Mouse (Mus musculus) neural tube, embryonic 14.5 days (tissue): Measurements from ENCODE around the gene Slc7a11. TPM values are rescaled to one million over a fixed set of nuclear protein-coding genes. Genes with fewer than 3 reads are reported as not detected.

Experiments used
- ATAC-seq: fragments of 200-750 bp; cut with Nextera tagmentation; 2 replicates; pipeline ENCODE4 v1.8.0; 2017; ENCODE audit warnings: low read depth, mild to moderate bottlenecking, moderate TSS enrichment, moderate library complexity
- H3K27ac ChIP-seq: fragments of 300-500 bp; sonication (generic); 2 replicates; pipeline ENCODE4 v1.5.1; 2014; ENCODE audit warnings: low read depth, mild to moderate bottlenecking, control low read depth, low read length, moderate library complexity, mixed read lengths
- H3K27me3 ChIP-seq: fragments of 300-500 bp; sonication (generic); 2 replicates; pipeline ENCODE4 v1.6.1; 2014; ENCODE audit warnings: low read length; ENCODE audit not compliant: control insufficient read depth, insufficient read depth
- H3K36me3 ChIP-seq: fragments of 300-500 bp; sonication (generic); 2 replicates; pipeline ENCODE4 v1.6.1; 2014; ENCODE audit warnings: low read length, mixed read lengths; ENCODE audit not compliant: control insufficient read depth, insufficient read depth
- H3K4me1 ChIP-seq: fragments of 300-500 bp; sonication (generic); 2 replicates; pipeline ENCODE4 v1.6.1; 2014; ENCODE audit warnings: low read length; ENCODE audit not compliant: control insufficient read depth, insufficient read depth
- H3K4me2 ChIP-seq: fragments of 300-500 bp; sonication (generic); 2 replicates; pipeline ENCODE4 v1.6.1; 2014; ENCODE audit warnings: mild to moderate bottlenecking, low read depth, low read length, control low read depth
- H3K4me3 ChIP-seq: fragments of 300-500 bp; sonication (generic); 2 replicates; pipeline ENCODE4 v1.5.1; 2014; ENCODE audit warnings: low read depth, low read length, control low read depth, mixed read lengths
- H3K9ac ChIP-seq: fragments of 300-500 bp; sonication (generic); replicated peaks from 2 replicates; pipeline ENCODE4 v1.6.1; 2014; ENCODE audit warnings: low read depth, mild to moderate bottlenecking, control low read depth, low read length, mixed read lengths
- H3K9me3 ChIP-seq: fragments of 300-500 bp; sonication (generic); 2 replicates; pipeline ENCODE4 v1.6.1; 2016; ENCODE audit warnings: low read length; ENCODE audit not compliant: control insufficient read depth
- WGBS: fragments of 180-500 bp; shearing (Covaris S2); extraction: QIAGEN DNeasy Blood & Tissue Kit; methylation state at CpG from one replicate; pipeline ENCODE4 v1.1.7; 2014; 5-methylcytosine and 5-hydroxymethylcytosine counted together
- polyA plus RNA-seq: library from polyadenylated mRNA; unstranded; fragments of >200 nt; fragmentation: Nextera tagmentation; extraction: Ambion mirVana; gene quantifications from 2 replicates; pipeline ENCODE4 v1.2.1, GENCODE M21; 2014

Gene Slc7a11
- polyA plus RNA-seq, 1 experiment from 2014 or later: 0.44 TPM

DNA sequence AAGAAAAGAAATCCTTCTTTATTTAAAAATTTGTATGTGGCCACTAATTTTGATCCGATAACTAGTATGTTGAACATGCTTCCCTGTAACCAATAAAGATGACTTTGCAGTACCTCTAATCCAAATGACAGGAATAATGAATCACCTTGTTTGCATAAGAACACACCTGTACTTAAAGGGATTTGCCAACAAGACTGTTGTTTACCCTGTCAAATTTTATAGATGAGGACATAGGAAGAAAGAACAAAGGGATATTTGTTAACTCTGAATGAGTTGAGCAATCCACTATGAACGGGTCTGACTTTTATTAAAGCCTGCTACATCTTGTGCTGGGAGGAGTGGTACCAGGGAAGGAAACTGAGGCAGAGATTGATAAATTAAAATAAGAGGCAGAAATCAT, 181.3 kb downstream of the Slc7a11 start:
- Histone ChIP-seq H3K9me3 (no peaks in the 10 kb centered on the region), H3K4me1 (peaks cover 3% of the 10 kb centered on the region; the same call in 1 of the 2 replicates), H3K4me2 (no peak overlapping the region), H3K27ac (no peak overlapping the region), H3K4me3 (no peak overlapping the region), H3K27me3 (no peaks in the 10 kb centered on the region), H3K9ac (no peak overlapping the region), H3K36me3 (no peaks in the 10 kb centered on the region)
- ATAC-seq: no peak
- 77% methylated on average over 2 of the region's 2 CpGs for WGBS

DNA sequence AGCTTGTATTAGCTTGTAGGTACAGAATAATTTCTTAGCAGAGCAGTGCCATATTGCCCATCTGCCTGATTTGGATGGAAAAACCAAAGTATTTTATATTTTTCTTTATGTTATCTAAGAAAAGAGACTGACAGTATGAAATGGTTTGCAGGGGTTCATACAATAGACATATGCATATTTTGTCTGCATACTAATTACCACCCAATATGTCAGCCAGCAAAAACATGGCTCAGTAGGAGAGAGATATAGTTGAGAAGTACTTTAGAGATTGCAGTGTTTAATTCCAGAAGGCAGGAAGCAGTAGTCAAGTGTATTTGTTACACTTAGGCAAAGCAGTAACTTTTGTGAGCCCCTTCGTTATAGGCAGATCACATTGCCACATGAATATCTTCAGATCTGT, 182.7 kb downstream of the Slc7a11 start:
- Histone ChIP-seq H3K4me3 (no peak overlapping the region), H3K9me3 (no peaks in the 10 kb centered on the region), H3K4me2 (no peak overlapping the region), H3K4me1 (peaks cover 3% of the 10 kb centered on the region; the same call in 1 of the 2 replicates), H3K36me3 (no peaks in the 10 kb centered on the region), H3K27me3 (no peaks in the 10 kb centered on the region), H3K27ac (no peak overlapping the region), H3K9ac (no peak overlapping the region)
- no peak for ATAC-seq
- 86% methylated on average over 1 of the region's 1 CpGs for WGBS

DNA sequence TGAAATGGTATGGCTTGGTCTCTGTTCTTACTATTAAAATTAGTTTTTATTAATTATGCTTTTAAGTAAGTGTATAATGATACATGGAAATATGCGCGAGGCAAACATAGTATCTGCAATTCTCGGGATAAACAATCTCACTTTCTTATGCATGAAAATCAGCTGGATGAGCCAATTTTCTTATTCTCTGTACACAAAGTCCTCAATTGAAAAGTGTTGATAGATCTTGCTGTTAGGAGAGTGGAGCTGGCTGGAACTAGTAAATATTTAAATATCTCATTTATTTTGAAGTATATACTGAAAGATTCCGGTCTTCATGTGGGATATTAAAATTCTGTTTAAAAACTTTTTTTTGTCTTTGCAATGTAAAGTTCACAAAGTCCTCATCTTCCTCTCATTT, 184.6 kb downstream of the Slc7a11 start:
- H3K4me2 ChIP-seq: no peak overlapping the region
- H3K27ac ChIP-seq: no peak overlapping the region
- 89% methylated on average over 4 of the region's 4 CpGs for WGBS
- H3K9me3 ChIP-seq: no peaks in the 10 kb centered on the region
- no peaks in the 10 kb centered on the region for H3K27me3 ChIP-seq
- no peak for ATAC-seq
- no peaks in the 10 kb centered on the region for H3K36me3 ChIP-seq
- no peak overlapping the region for H3K9ac ChIP-seq
- no peak overlapping the region for H3K4me3 ChIP-seq
- H3K4me1 ChIP-seq: peaks cover 3% of the 10 kb centered on the region; the same call in 1 of the 2 replicates

DNA sequence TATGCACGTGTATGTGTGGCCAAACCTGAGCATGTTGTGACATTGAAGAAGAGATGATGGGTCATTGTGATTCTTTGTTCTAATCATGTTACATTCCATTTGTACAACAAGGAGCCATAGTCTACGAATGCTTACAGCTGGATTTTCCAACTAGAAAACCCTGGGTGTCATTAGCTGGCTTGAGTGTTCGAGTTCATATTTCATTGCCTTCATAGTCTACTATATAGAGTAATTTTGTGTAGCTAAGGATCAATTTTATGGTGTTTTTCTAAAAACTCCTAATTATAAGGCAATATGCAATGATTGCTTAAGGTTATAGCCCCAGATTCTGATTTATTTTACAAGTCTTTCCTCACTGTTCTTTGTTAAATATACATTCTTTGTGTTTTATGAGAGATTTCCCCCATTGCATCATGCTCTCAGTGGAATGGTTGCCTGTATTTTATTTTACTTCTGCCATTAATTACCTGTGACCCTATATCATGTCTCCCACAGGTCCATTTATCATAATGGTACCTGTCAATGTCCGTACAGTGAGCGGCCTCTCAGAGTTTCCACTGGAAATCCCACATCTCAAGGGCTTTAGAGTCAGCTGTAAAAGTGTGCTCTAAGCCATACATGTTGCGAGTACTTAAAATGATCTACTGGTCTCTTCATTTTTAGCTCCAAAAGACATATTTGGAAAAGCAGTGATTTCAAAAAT, 193.7 kb downstream of the Slc7a11 start:
- H3K9ac ChIP-seq: no peak overlapping the region
- no peak overlapping the region for H3K4me3 ChIP-seq
- whole genome bisulfite sequencing: 76% methylated on average over 6 of the region's 6 CpGs
- no peak for ATAC-seq
- no peaks in the 10 kb centered on the region for H3K27me3 ChIP-seq
- no peaks in the 10 kb centered on the region for H3K36me3 ChIP-seq
- H3K4me2 ChIP-seq: no peak overlapping the region
- H3K9me3 ChIP-seq: no peaks in the 10 kb centered on the region
- no peak overlapping the region for H3K27ac ChIP-seq
- H3K4me1 ChIP-seq: no peaks in the 10 kb centered on the region

DNA sequence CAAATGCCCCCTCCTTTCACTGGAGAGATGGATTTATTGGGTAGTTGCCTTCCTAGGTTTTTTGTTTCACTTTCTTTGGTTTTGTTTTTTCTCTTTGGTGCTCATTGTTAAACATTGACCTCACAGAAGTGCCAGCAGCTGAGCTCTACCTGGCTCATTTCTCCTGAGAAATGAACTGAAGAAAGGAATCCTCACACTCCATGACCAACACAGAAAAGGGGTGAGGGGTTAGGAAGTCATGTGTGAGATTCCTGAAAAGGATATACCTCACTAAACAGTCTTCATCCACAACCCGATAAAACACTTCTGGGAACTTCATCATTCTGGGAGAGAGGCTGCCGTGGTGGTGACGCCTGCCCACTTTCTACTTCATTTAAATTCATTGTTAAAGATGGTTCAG, 207.4 kb downstream of the Slc7a11 start:
- H3K4me3 ChIP-seq: no peak overlapping the region
- 35% methylated on average over 3 of the region's 3 CpGs for WGBS
- no peaks in the 10 kb centered on the region for H3K9me3 ChIP-seq
- no peak overlapping the region for H3K27ac ChIP-seq
- H3K4me2 ChIP-seq: no peak overlapping the region
- H3K36me3 ChIP-seq: no peaks in the 10 kb centered on the region
- H3K9ac ChIP-seq: no peak overlapping the region
- H3K4me1 ChIP-seq: no peaks in the 10 kb centered on the region
- no peaks in the 10 kb centered on the region for H3K27me3 ChIP-seq
- ATAC-seq: no peak

DNA sequence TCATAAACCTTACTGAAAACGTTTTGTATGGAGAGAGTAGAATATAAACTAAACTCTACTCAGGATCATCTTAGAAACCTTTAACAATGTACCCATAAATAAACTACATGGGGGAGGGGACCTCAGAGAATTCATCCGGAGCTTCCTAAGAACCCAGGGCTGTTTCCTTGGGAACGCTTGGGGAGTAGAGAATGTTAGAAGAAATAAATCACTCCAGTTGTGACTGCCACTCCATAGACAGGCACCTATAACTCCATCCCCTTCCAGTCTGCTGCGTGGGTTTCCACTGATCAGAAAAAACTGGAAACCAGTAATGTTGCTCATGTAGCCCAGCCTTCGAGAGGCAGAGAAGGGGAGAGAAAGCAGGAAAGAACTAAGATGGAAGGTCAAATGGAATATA, 210.3 kb downstream of the Slc7a11 start:
- Histone ChIP-seq H3K36me3 (no peaks in the 10 kb centered on the region), H3K9ac (no peak overlapping the region), H3K27ac (no peak overlapping the region), H3K27me3 (no peaks in the 10 kb centered on the region), H3K9me3 (no peaks in the 10 kb centered on the region), H3K4me2 (no peak overlapping the region), H3K4me1 (no peaks in the 10 kb centered on the region), H3K4me3 (no peak overlapping the region)
- ATAC-seq: no peak
- 11% methylated on average over 5 of the region's 5 CpGs for WGBS

DNA sequence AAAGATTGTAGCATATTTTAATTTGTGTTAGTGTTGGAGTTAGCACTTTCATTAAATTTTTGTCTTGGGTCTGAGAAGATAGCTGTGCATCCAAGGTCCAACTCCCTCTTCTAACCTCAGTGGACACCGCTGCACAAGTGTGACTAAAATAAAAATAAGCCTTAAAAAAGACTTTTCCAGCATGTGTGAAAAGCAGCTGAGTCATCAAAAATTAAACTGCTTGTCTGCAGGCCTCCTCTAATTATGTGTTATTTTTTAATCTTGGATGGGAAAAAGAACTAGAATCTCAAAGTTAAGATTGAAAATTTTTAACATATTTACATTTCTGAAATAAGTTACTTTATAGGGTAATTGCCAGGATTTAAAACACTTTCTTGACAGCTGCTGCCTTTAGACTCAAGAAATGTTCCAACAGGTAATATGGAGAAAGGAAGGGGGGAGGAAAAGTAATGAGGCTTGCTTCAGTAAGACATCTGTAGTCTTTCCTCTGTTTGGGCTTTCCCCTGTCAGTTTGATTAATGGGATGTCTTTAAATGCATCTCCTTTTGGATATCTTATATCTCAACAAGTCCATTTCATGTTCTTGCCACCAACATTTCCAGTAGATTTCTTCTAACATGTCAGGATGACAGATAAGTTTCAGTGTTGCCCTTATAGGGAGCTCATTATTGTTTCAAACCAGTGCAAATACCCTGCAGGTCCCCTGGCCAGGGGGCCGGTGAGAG, 218.9 kb downstream of the Slc7a11 start:
- no peaks in the 10 kb centered on the region for H3K36me3 ChIP-seq
- no peaks in the 10 kb centered on the region for H3K9me3 ChIP-seq
- H3K4me3 ChIP-seq: no peak overlapping the region
- H3K27ac ChIP-seq: no peak overlapping the region
- H3K4me2 ChIP-seq: no peak overlapping the region
- ATAC-seq: no peak
- 89% methylated on average over 2 of the region's 2 CpGs for WGBS
- no peaks in the 10 kb centered on the region for H3K27me3 ChIP-seq
- H3K4me1 ChIP-seq: no peaks in the 10 kb centered on the region
- H3K9ac ChIP-seq: no peak overlapping the region

DNA sequence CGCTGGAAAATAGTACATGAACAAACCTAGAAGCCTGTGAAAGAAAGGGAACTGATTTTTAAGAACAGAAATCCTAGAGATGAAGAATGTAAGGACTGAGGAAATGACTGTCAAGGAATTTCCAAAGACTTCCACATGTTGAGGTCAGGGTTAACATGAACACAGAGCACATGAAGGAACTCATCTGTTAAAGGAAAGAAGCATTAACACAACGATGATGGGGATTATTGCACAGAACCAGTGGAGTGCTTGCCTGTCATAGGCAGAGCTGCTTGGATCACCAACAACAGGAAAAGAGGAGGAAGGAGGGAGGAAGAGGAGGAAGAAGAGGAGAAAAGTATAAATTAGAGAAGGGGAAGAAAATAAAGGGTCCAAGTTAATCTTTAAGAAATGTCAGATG, 223.0 kb downstream of the Slc7a11 start:
- no peaks in the 10 kb centered on the region for H3K9me3 ChIP-seq
- H3K36me3 ChIP-seq: no peaks in the 10 kb centered on the region
- no peak overlapping the region for H3K27ac ChIP-seq
- H3K4me1 ChIP-seq: no peaks in the 10 kb centered on the region
- no peak overlapping the region for H3K4me2 ChIP-seq
- H3K9ac ChIP-seq: no peak overlapping the region
- H3K27me3 ChIP-seq: no peaks in the 10 kb centered on the region
- 82% methylated on average over 2 of the region's 2 CpGs for WGBS
- no peak overlapping the region for H3K4me3 ChIP-seq
- no peak for ATAC-seq

DNA sequence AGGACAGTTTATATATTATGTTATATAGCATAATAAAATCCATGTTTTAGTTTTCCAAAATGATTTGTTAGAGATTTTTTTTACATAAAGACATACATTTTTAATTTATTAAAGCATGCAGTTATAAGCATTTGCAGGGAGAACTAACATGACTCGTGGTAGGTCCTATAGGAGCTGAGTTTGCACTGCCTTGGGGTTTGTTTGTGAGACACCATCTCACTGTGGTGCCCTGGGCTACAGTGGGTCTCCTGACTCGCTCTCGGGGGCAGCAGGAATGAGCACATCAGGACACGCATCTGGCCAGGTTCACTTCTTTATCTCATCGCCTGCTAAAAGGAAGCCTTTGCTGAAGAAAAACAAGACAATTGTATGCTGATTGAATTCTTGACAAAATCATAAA, 257.0 kb downstream of the Slc7a11 start:
- Histone ChIP-seq H3K27me3 (no peaks in the 10 kb centered on the region), H3K4me2 (no peak overlapping the region), H3K4me1 (no peaks in the 10 kb centered on the region), H3K9ac (no peak overlapping the region), H3K27ac (no peak overlapping the region), H3K9me3 (no peaks in the 10 kb centered on the region), H3K4me3 (no peak overlapping the region), H3K36me3 (no peaks in the 10 kb centered on the region)
- no peak for ATAC-seq
- 84% methylated on average over 5 of the region's 5 CpGs for WGBS
